Mouse (Mus musculus): ENCODE data around the gene Magi2.

- TF ChIP-seq CTCF (IDR thresholded peaks at IDR 0.05; ENCODE audit: low read depth) (no peak), EP300 (IDR thresholded peaks at IDR 0.05; ENCODE audit: low read depth) (no peak)
Measured at GRCm38 (mm10) chr5:19909664-19910063, 682.8 kb downstream of the Magi2 start.
